Mouse (Mus musculus) bone marrow macrophage, adult 2 months (primary cell): ENCODE measurements around the gene Gm9602.
"Not testable (repeated sequence)": the region's sequence is repeated elsewhere in the genome, so short reads cannot be mapped to it uniquely, and the experiment has no call there.

ENCODE experiments used
- CTCF ChIP-seq: IDR thresholded peaks from 2 replicates; pipeline ENCODE4 v1.5.1; 2012; ENCODE audit warnings: low read depth, mild to moderate bottlenecking, low read length, moderate library complexity
- POLR2A ChIP-seq: IDR thresholded peaks from 2 replicates; pipeline ENCODE4 v1.6.1; 2012; ENCODE audit warnings: mild to moderate bottlenecking, low read depth, low read length, borderline replicate concordance

DNA sequence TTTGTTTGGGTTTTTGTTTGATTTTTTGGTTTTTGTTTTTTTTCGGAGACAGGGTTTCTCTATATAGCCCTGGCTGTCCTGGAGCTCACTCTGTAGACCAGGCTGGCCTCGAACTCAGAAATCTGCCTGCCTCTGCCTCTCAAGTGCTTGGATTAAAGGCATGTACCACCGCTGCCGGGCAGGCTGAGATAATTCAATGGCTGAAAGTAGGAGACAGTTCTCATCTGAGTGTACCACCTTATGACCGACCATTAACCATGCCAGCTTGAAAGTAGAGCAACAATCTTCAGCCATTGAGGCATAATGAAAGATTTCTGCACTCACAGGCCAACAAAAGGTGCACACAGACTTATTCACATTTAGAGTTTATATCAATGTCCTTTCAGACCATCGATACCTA lies 30.3 kb downstream of the Gm9602 start:
- not testable (repeated sequence) for TF ChIP-seq CTCF, POLR2A
